Comparison of ENCODE assay signal across 8 mouse cellular contexts in the genomic region with DNA sequence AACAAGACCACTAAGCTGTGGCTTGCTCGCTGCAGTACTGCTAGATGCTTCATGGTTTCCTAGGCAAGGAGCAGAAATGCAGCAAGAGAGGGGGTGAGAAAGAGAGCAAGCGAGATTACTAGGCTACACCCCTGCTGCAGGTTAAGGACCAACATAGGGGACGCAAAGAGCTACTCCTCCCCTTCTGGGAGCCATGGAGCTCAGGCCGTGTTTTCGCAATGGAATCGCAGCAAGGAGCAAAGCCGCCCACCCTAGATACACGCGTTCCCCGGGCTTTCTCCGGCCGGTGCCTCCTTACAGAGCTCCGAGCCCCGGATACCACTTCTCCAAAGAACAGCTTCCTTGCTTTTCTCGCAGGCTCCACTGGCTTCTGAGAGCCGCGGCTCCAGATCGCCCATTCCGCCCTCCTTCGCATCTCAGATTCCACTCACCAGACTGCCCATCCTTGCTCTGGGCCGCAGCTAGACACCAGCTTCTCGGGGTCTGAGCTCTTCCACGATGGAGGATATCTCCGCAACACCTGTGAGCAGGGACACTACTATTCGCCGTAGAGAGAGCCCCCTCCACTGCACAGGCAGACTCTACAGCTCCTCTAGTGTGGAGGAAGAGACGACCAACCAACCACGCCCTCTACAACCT. TPM values are rescaled to one million over a fixed set of nuclear protein-coding genes. Genes with fewer than 3 reads are reported as not detected.
A peak's percentile ranks its signal among the peaks of the same experiment; 100 is the strongest.
DNase-seq lines count a peak whose midpoint lies in the region; ATAC-seq and TF ChIP-seq lines count a peak whose summit lies in the region.

A gene (minus strand): TSS at position 629 of the 639 bp plus-strand sequence.

- H3K79me2 ChIP-seq in CH12.LX (replicated peaks; ENCODE audit: control insufficient read depth, extremely low read depth, insufficient read depth, poor library complexity, severe bottlenecking), result peaks cover 14% of the 10 kb centered on the region

- H3K9ac ChIP-seq in CH12.LX (ENCODE audit: insufficient read depth, low read depth), result peak within 1 kb of the TSS; percentile 80
- H3K9ac ChIP-seq in liver, embryonic 14.5 days (replicated peaks), result no peak within 1 kb of the TSS
- peak within 1 kb of the TSS; percentile 80 for H3K9ac ChIP-seq in stomach, embryonic 16.5 days (ENCODE audit: low read length)

- H3K4me2 ChIP-seq in CH12.LX (ENCODE audit: insufficient read depth, low read depth, poor library complexity, severe bottlenecking), result peak within 1 kb of the TSS; percentile 24
- H3K4me2 ChIP-seq in liver, embryonic 14.5 days (ENCODE audit: low read depth), result peak within 1 kb of the TSS; percentile 51
- H3K4me2 ChIP-seq in stomach, embryonic 16.5 days (ENCODE audit: low read depth, low read length), result peak within 1 kb of the TSS; percentile 62

- no peaks in the 10 kb centered on the region for H3K36me3 ChIP-seq in CH12.LX (replicated peaks in 1 of 2; ENCODE audit: control insufficient read depth in 1 of 2, insufficient read depth in 1 of 2, low read length in 1 of 2)
- H3K36me3 ChIP-seq in liver, embryonic 14.5 days (replicated peaks; ENCODE audit: control insufficient read depth, insufficient read depth, low read depth), result no peaks in the 10 kb centered on the region
- no peaks in the 10 kb centered on the region for H3K36me3 ChIP-seq in stomach, embryonic 16.5 days (ENCODE audit: control insufficient read depth, insufficient read depth, low read length)

- peak in 1 of 2 experiments; percentile 56; a peak in 2 of 4 replicates for TF ChIP-seq CTCF in CH12.LX (conservative IDR thresholded peaks at IDR 0.05 in 1 of 2, IDR thresholded peaks at IDR 0.05 in 1 of 2; ENCODE audit: low read depth in 2 of 2, low read length in 2 of 2)
- no peak for TF ChIP-seq CTCF in liver, embryonic 14.5 days (IDR thresholded peaks at IDR 0.05; ENCODE audit: low read depth)

- no peaks in the 10 kb centered on the region for H3K27me3 ChIP-seq in CH12.LX (replicated peaks)
- H3K27me3 ChIP-seq in liver, embryonic 14.5 days (ENCODE audit: control insufficient read depth, insufficient read depth, low read length), result peaks cover 2% of the 10 kb centered on the region; the same call in 1 of the 2 replicates
- no peaks in the 10 kb centered on the region for H3K27me3 ChIP-seq in stomach, embryonic 16.5 days (ENCODE audit: control insufficient read depth, insufficient read depth, low read length)

- peak within 1 kb of the TSS; percentile 10; the same call in 1 of the 2 replicates for H3K27ac ChIP-seq in CH12.LX (ENCODE audit: insufficient read depth, low read depth)
- no peak within 1 kb of the TSS for H3K27ac ChIP-seq in liver, embryonic 14.5 days
- H3K27ac ChIP-seq in stomach, embryonic 16.5 days (ENCODE audit: low read length), result peak within 1 kb of the TSS; percentile 36

- peak within 1 kb of the TSS; percentile 71 to 93 (median 89) for H3K4me3 ChIP-seq in CH12.LX (replicated peaks in 1 of 3; ENCODE audit: low read depth in 2 of 3, low read length in 2 of 3, poor library complexity in 1 of 3)
- H3K4me3 ChIP-seq in liver, embryonic 14.5 days (ENCODE audit: insufficient read depth in 1 of 2, low read depth in 2 of 2, low read length in 2 of 2), result peak within 1 kb of the TSS; percentile 19 to 35
- peak within 1 kb of the TSS; percentile 66 for H3K4me3 ChIP-seq in stomach, embryonic 16.5 days (replicated peaks; ENCODE audit: low read length)

- DNase-seq in CH12.LX (ENCODE audit: extremely low read depth), result peak; percentile 72
- DNase-seq in cerebellum, adult 18-20 months, result peak; percentile 62 to 69
- peak; percentile 21 for DNase-seq in forelimb bud, embryonic 11.5 days (ENCODE audit: low read depth, low spot score)
- peak; percentile 50 for DNase-seq in heart, postnatal 25 days (ENCODE audit: low spot score)
- no peak for DNase-seq in large intestine, adult 2 months (ENCODE audit: low read depth, low spot score)
- no peak for DNase-seq in liver, embryonic 14.5 days (ENCODE audit: low read depth in 3 of 3, low spot score in 3 of 3)
- DNase-seq in neural tube, embryonic 10.5 days (ENCODE audit: extremely low spot score, low spot score), result peak; percentile 60

- dilution Hi-C loops in CH12.LX (cut with MboI; ENCODE audit: extremely low pct_ligation_motif_present, extremely low pct_unique_long_range_greater_than_20kb, low sequenced_read_pairs), result no loop called here

- intact Hi-C loops in heart, postnatal 25 days (cut with DNase I), result loop anchor here (5.0 kb wide), 1 partner anchor 41 kb away; no protein-coding TSS in a partner anchor

- TF ChIP-seq EP300 in CH12.LX (IDR thresholded peaks at IDR 0.05; ENCODE audit: low read length), result no peak
- no peak for TF ChIP-seq EP300 in liver, embryonic 14.5 days (IDR thresholded peaks at IDR 0.05; ENCODE audit: low read depth)

- no peaks in the 10 kb centered on the region for H3K9me3 ChIP-seq in CH12.LX (replicated peaks; ENCODE audit: low read length)
- no peaks in the 10 kb centered on the region for H3K9me3 ChIP-seq in liver, embryonic 14.5 days (ENCODE audit: control insufficient read depth, low read length)
- no peaks in the 10 kb centered on the region for H3K9me3 ChIP-seq in stomach, embryonic 16.5 days (replicated peaks; ENCODE audit: control insufficient read depth, low read length)

- peaks cover 3 to 27% of the 10 kb centered on the region in 2 experiments; a peak in 2 of 4 replicates for H3K4me1 ChIP-seq in CH12.LX (ENCODE audit: control insufficient read depth in 1 of 2, insufficient read depth in 2 of 2)
- no peaks in the 10 kb centered on the region; a peak in 1 of 4 replicates for H3K4me1 ChIP-seq in liver, embryonic 14.5 days (replicated peaks; ENCODE audit: control insufficient read depth in 2 of 2, insufficient read depth in 2 of 2, low read length in 1 of 2)
- H3K4me1 ChIP-seq in stomach, embryonic 16.5 days (ENCODE audit: control insufficient read depth, insufficient read depth, low read length), result no peaks in the 10 kb centered on the region; the same call in 1 of the 2 replicates

- WGBS in large intestine, adult 2 months, result 53% methylated on average over 28 of the region's 28 CpGs
- WGBS in liver, embryonic 14.5 days (ENCODE audit: insufficient replicate concordance), result under 1% methylated on average over 28 of the region's 28 CpGs
- under 1% methylated on average over 28 of the region's 28 CpGs for WGBS in stomach, embryonic 16.5 days

- peak; percentile 77 for TF ChIP-seq POLR2A in CH12.LX (IDR thresholded peaks at IDR 0.05; ENCODE audit: low read depth, low read length)

- in situ Hi-C loops in CH12.LX (cut with MboI; ENCODE audit: low pct_ligation_motif_present, low pct_unique_long_range_greater_than_20kb, low sequenced_read_pairs), result loop anchor here (10.0 kb wide), 1 partner anchor 74 kb away; no protein-coding TSS in a partner anchor

- no peak for ATAC-seq in liver, embryonic 14.5 days (ENCODE audit: insufficient read depth)
- peak; percentile 92 for ATAC-seq in stomach, embryonic 16.5 days (ENCODE audit: insufficient read depth, low FRiP score)

- TF ChIP-seq RAD21 in CH12.LX (IDR thresholded peaks at IDR 0.05; ENCODE audit: low read depth, low read length), result peak; percentile 28

TF ChIP-seq in CH12.LX, 34 proteins besides CTCF, POLR2A, EP300 and RAD21 (continues in another document):
- TF ChIP-seq ZNF384 (IDR thresholded peaks at IDR 0.05; ENCODE audit: low read depth, low read length), result no peak
- no peak for TF ChIP-seq IRF4 (IDR thresholded peaks at IDR 0.05; ENCODE audit: low read depth, low read length)
- no peak for TF ChIP-seq JUND (conservative IDR thresholded peaks at IDR 0.05; ENCODE audit: low read depth, low read length)
- TF ChIP-seq MAFK (IDR thresholded peaks at IDR 0.05; ENCODE audit: insufficient replicate concordance, low read length), result no peak
- TF ChIP-seq ZC3H11A (IDR thresholded peaks at IDR 0.05; ENCODE audit: low read depth, low read length), result no peak
- peak; percentile 68 for TF ChIP-seq NELFE (IDR thresholded peaks at IDR 0.05; ENCODE audit: low read depth, low read length)
- no peak for TF ChIP-seq ETS1 (conservative IDR thresholded peaks at IDR 0.05; ENCODE audit: low read depth, low read length)
- TF ChIP-seq ZMIZ1 (IDR thresholded peaks at IDR 0.05; ENCODE audit: low read depth, low read length), result no peak
- TF ChIP-seq MYC (IDR thresholded peaks at IDR 0.05; ENCODE audit: low read depth, low read length), result no peak
- TF ChIP-seq SMC3 (IDR thresholded peaks at IDR 0.05; ENCODE audit: low read depth, low read length), result no peak; the same call in 1 of the 2 replicates
- no peak for TF ChIP-seq PAX5 (IDR thresholded peaks at IDR 0.05; ENCODE audit: low read length)
- no peak for TF ChIP-seq TCF12 (IDR thresholded peaks at IDR 0.05; ENCODE audit: low read depth, low read length)
- TF ChIP-seq KAT2A (IDR thresholded peaks at IDR 0.05; ENCODE audit: insufficient replicate concordance, low read length), result no peak
- TF ChIP-seq RCOR1 (conservative IDR thresholded peaks at IDR 0.05; ENCODE audit: low read depth, low read length), result no peak
- no peak for TF ChIP-seq UBTF (IDR thresholded peaks at IDR 0.05; ENCODE audit: low read depth, low read length)
- no peak for TF ChIP-seq ELF1 (IDR thresholded peaks at IDR 0.05; ENCODE audit: low read depth, low read length)
- no peak for TF ChIP-seq POLR2AphosphoS2 (IDR thresholded peaks at IDR 0.05; ENCODE audit: low read depth, low read length)
- no peak for TF ChIP-seq JUN (IDR thresholded peaks at IDR 0.05; ENCODE audit: insufficient read depth, low read depth, low read length)
- no peak for TF ChIP-seq NRF1 (IDR thresholded peaks at IDR 0.05; ENCODE audit: low read depth, low read length)
- TF ChIP-seq MEF2A (IDR thresholded peaks at IDR 0.05; ENCODE audit: borderline replicate concordance, low read depth, low read length), result 0 out of 2 replicates have a peak, but pooled peaks have one; percentile 17
- no peak for TF ChIP-seq BHLHE40 (IDR thresholded peaks at IDR 0.05; ENCODE audit: low read depth, low read length)
- peak; percentile 82; the same call in 1 of the 2 replicates for TF ChIP-seq MAZ (IDR thresholded peaks at IDR 0.05; ENCODE audit: low read depth, low read length)
- no peak; the same call in 1 of the 2 replicates for TF ChIP-seq MAX (IDR thresholded peaks at IDR 0.05; ENCODE audit: low read length)
- peak; percentile 55; the same call in 1 of the 2 replicates for TF ChIP-seq MXI1 (IDR thresholded peaks at IDR 0.05; ENCODE audit: low read depth, low read length)
- no peak for TF ChIP-seq GABPA (IDR thresholded peaks at IDR 0.05; ENCODE audit: insufficient replicate concordance, low read depth, low read length)

RNA-seq across cellular contexts. Expression of the gene that starts here (rescaled TPM):
- total RNA-seq in CH12.LX (2012; rRNA removed), result 63.0 and 77.5 TPM in 2 replicates
- 13.7 and 15.1 TPM in 2 replicates for total RNA-seq in CH12.LX (2014; rRNA removed)
- 15.3 and 17.0 TPM in 2 replicates for polyA plus RNA-seq in CH12.LX (2012; ENCODE audit: insufficient read length, low read depth)
- total RNA-seq in heart, postnatal 25 days (2021), result 10 to 100 TPM; 60.5 to 61.8 TPM
- polyA plus RNA-seq in large intestine, adult 2 months (2012; rRNA removed), result 30.2 and 54.1 TPM in 2 replicates
- polyA plus RNA-seq in liver, embryonic 14.5 days (2012; rRNA removed), result 0.39 and 1.9 TPM in 2 replicates
- 0.42 and 0.57 TPM in 2 replicates for polyA plus RNA-seq in liver, embryonic 14.5 days (2014; fragmentation: Nextera tagmentation; extraction: Ambion mirVana)
- polyA plus RNA-seq in stomach, embryonic 16.5 days (2015; fragmentation: Nextera tagmentation; extraction: Ambion mirVana), result 32.7 and 38.8 TPM in 2 replicates

Comparison
In these comparisons a context has a peak if more than half of its experiments do, and no peak if none do; other contexts are left out.
1. DNase-seq: peak in CH12.LX (single experiment), cerebellum, adult 18-20 months (2 of 2), forelimb bud, embryonic 11.5 days (single experiment), heart, postnatal 25 days (single experiment) and neural tube, embryonic 10.5 days (single experiment); none in large intestine, adult 2 months (single experiment) and liver, embryonic 14.5 days (0 of 3).
2. H3K4me3 ChIP-seq: peak in every context shown above with its lines; median percentile 89 in CH12.LX; 66 in stomach, embryonic 16.5 days; 27 in liver, embryonic 14.5 days.
3. Peak in every context shown above with its lines, with median percentiles within 50 percentile points of each other: H3K4me2 ChIP-seq.